7 mouse cellular contexts compared by ENCODE assay signal in genomic region chr9:13827406-13828086, GRCm38 (mm10). TPM values are rescaled to one million over a fixed set of nuclear protein-coding genes. Genes with fewer than 3 reads are reported as not detected.
A peak's percentile ranks its signal among the peaks of the same experiment; 100 is the strongest.
DNase-seq lines count a peak whose midpoint lies in the region; ATAC-seq lines count a peak whose summit lies in the region.

Fam76b (plus strand) TSS chr9:13827716.

- H3K4me3 ChIP-seq in embryonic facial prominence, embryonic 12.5 days = peak within 1 kb of the TSS; percentile 87
- H3K4me3 ChIP-seq in limb, embryonic 11.5 days (ENCODE audit: low read depth, low read length) = peak within 1 kb of the TSS; percentile 85
- peak within 1 kb of the TSS; percentile 84 for H3K4me3 ChIP-seq in midbrain, embryonic 14.5 days (replicated peaks; ENCODE audit: low read depth, low read length)

- no peaks in the 10 kb centered on the region for H3K27me3 ChIP-seq in embryonic facial prominence, embryonic 12.5 days
- H3K27me3 ChIP-seq in limb, embryonic 11.5 days (ENCODE audit: control insufficient read depth, insufficient read depth, low read length) = no peaks in the 10 kb centered on the region
- H3K27me3 ChIP-seq in midbrain, embryonic 14.5 days (ENCODE audit: control insufficient read depth, insufficient read depth, low read length) = no peaks in the 10 kb centered on the region

- peaks cover 28% of the 10 kb centered on the region for H3K36me3 ChIP-seq in embryonic facial prominence, embryonic 12.5 days
- 0 out of 2 replicates have a peak, but pooled peaks cover 8% of the 10 kb centered on the region for H3K36me3 ChIP-seq in limb, embryonic 11.5 days (ENCODE audit: control insufficient read depth, insufficient read depth, low read length)
- peaks cover 18% of the 10 kb centered on the region for H3K36me3 ChIP-seq in midbrain, embryonic 14.5 days (ENCODE audit: control insufficient read depth, insufficient read depth, low read length)

- DNase-seq in adrenal gland, postnatal 25 days = peak; percentile 97
- peak; percentile 100 for DNase-seq in heart, adult 11 months
- DNase-seq in kidney, adult 18-20 months = peak; percentile 100
- peak; percentile 99 for DNase-seq in limb, embryonic 11.5 days (ENCODE audit: low spot score)
- DNase-seq in midbrain, embryonic 14.5 days = peak; percentile 100
- peak; percentile 97 to 99 for DNase-seq in spleen, adult 18-20 months

- WGBS in embryonic facial prominence, embryonic 12.5 days = 0% methylated on average over 53 of the region's 67 CpGs
- WGBS in limb, embryonic 11.5 days = under 1% methylated on average over 64 of the region's 67 CpGs
- WGBS in midbrain, embryonic 14.5 days = under 1% methylated on average over 64 of the region's 67 CpGs

- H3K27ac ChIP-seq in embryonic facial prominence, embryonic 12.5 days = peak within 1 kb of the TSS; percentile 99
- H3K27ac ChIP-seq in limb, embryonic 11.5 days (replicated peaks; ENCODE audit: low read depth, low read length) = peak within 1 kb of the TSS; percentile 98
- H3K27ac ChIP-seq in midbrain, embryonic 14.5 days (replicated peaks; ENCODE audit: low read depth, low read length) = peak within 1 kb of the TSS; percentile 98

- peak within 1 kb of the TSS; percentile 74 for H3K4me2 ChIP-seq in embryonic facial prominence, embryonic 12.5 days (replicated peaks)
- peak within 1 kb of the TSS; percentile 69 for H3K4me2 ChIP-seq in limb, embryonic 11.5 days (ENCODE audit: low read depth, severe bottlenecking)
- peak within 1 kb of the TSS; percentile 88 for H3K4me2 ChIP-seq in midbrain, embryonic 14.5 days (ENCODE audit: low read length)

- H3K9ac ChIP-seq in embryonic facial prominence, embryonic 12.5 days = peak within 1 kb of the TSS; percentile 94
- H3K9ac ChIP-seq in limb, embryonic 11.5 days (ENCODE audit: low read length) = peak within 1 kb of the TSS; percentile 95
- H3K9ac ChIP-seq in midbrain, embryonic 14.5 days (replicated peaks; ENCODE audit: low read length) = peak within 1 kb of the TSS; percentile 86

- peaks cover 20% of the 10 kb centered on the region; the same call in 1 of the 2 replicates for H3K4me1 ChIP-seq in embryonic facial prominence, embryonic 12.5 days
- H3K4me1 ChIP-seq in limb, embryonic 11.5 days (ENCODE audit: control insufficient read depth, insufficient read depth, low read length) = peaks cover 9% of the 10 kb centered on the region
- H3K4me1 ChIP-seq in midbrain, embryonic 14.5 days (ENCODE audit: control insufficient read depth, insufficient read depth, low read length) = peaks cover 13% of the 10 kb centered on the region; the same call in 1 of the 2 replicates

- peak; percentile 96 for ATAC-seq in embryonic facial prominence, embryonic 12.5 days (ENCODE audit: insufficient number of reproducible peaks, insufficient read depth, low FRiP score, low TSS enrichment)
- peak; percentile 96 for ATAC-seq in limb, embryonic 11.5 days (ENCODE audit: insufficient number of reproducible peaks, low FRiP score, low TSS enrichment, low read depth)
- peak; percentile 96 for ATAC-seq in midbrain, embryonic 14.5 days (ENCODE audit: low FRiP score, low TSS enrichment)

- no peaks in the 10 kb centered on the region for H3K9me3 ChIP-seq in embryonic facial prominence, embryonic 12.5 days
- no peaks in the 10 kb centered on the region for H3K9me3 ChIP-seq in limb, embryonic 11.5 days (ENCODE audit: control insufficient read depth, low read length)
- H3K9me3 ChIP-seq in midbrain, embryonic 14.5 days (ENCODE audit: control insufficient read depth, low read length) = no peaks in the 10 kb centered on the region

RNA-seq across cellular contexts. Expression of gene Fam76b, which starts in this region (rescaled TPM):
- 23.3 and 26.1 TPM in 2 replicates for total RNA-seq in adrenal gland, postnatal 25 days (2021)
- polyA plus RNA-seq in embryonic facial prominence, embryonic 12.5 days (2016; fragmentation: Nextera tagmentation; extraction: Ambion mirVana) = 29.8 and 29.9 TPM in 2 replicates
- polyA plus RNA-seq in limb, embryonic 11.5 days (2014; fragmentation: Nextera tagmentation; extraction: Ambion mirVana) = 28.3 and 30.2 TPM in 2 replicates
- polyA plus RNA-seq in midbrain, embryonic 14.5 days (2014; fragmentation: Nextera tagmentation; extraction: Ambion mirVana) = 24.2 and 24.7 TPM in 2 replicates

Comparison
In these comparisons a context has a peak if more than half of its experiments do, and no peak if none do; other contexts are left out.
1. Peak in every context shown above with its lines: DNase-seq, ATAC-seq, H3K4me3 ChIP-seq and H3K27ac ChIP-seq.